In genomic region chr2:18004286-18004685, GRCm38 (mm10) we compare ENCODE assay signal across 35 mouse cellular contexts. TPM values are rescaled to one million over a fixed set of nuclear protein-coding genes. Genes with fewer than 3 reads are reported as not detected.
A peak's percentile ranks its signal among the peaks of the same experiment; 100 is the strongest.
DNase-seq lines count a peak whose midpoint lies in the region; ATAC-seq and TF ChIP-seq lines count a peak whose summit lies in the region.
"Had no signal": no experiment of that assay in that cellular context is flagged by ENCODE, and none has a peak within 500 bp of the region (broad histone marks: within the 10 kb centered on the region; RNA-seq: fewer than 3 reads in every experiment).

No protein-coding gene starts in this region.

- peak; percentile 47; the same call in 1 of the 2 replicates for ATAC-seq in stomach, embryonic 16.5 days (ENCODE audit: insufficient read depth, low FRiP score)
- no peak for ATAC-seq in stomach, postnatal 0 days (ENCODE audit: low FRiP score, low TSS enrichment)
- ATAC-seq in kidney, postnatal 0 days (replicated peaks; ENCODE audit: low FRiP score, low read depth), result no peak
- ATAC-seq: CD4-positive, CD25-positive, alpha-beta regulatory T cell, adult 4 months; forebrain, embryonic 15.5 days; intestine, embryonic 16.5 days had no signal

- H3K4me2 ChIP-seq in stomach, embryonic 16.5 days (ENCODE audit: low read depth, low read length), result no peak overlapping the region
- H3K4me2 ChIP-seq in stomach, postnatal 0 days (replicated peaks; ENCODE audit: low read depth), result no peak overlapping the region
- no peak overlapping the region for H3K4me2 ChIP-seq in kidney, postnatal 0 days (ENCODE audit: low read length)
- H3K4me2 ChIP-seq: forebrain, embryonic 15.5 days; heart, embryonic 15.5 days; hindbrain, embryonic 13.5 days; limb, embryonic 15.5 days; liver, embryonic 15.5 days; lung, embryonic 14.5 days; neural tube, embryonic 12.5 days had no signal

- WGBS in stomach, embryonic 16.5 days, result 54% methylated on average over 4 of the region's 4 CpGs
- 52% methylated on average over 4 of the region's 4 CpGs for WGBS in stomach, postnatal 0 days
- 55% methylated on average over 4 of the region's 4 CpGs for WGBS in kidney, postnatal 0 days

- H3K27ac ChIP-seq in stomach, embryonic 16.5 days (ENCODE audit: low read length), result no peak overlapping the region
- H3K27ac ChIP-seq in stomach, postnatal 0 days (replicated peaks), result no peak overlapping the region
- H3K27ac ChIP-seq in kidney, postnatal 0 days, result no peak overlapping the region
- H3K27ac ChIP-seq: forebrain, embryonic 10.5 days; forebrain, embryonic 15.5 days; heart, embryonic 10.5 days; heart, embryonic 15.5 days; hindbrain, embryonic 13.5 days; liver, embryonic 15.5 days; midbrain, embryonic 10.5 days; neural tube, embryonic 12.5 days had no signal

- no peak for TF ChIP-seq CTCF in stomach, postnatal 0 days (IDR thresholded peaks at IDR 0.05; ENCODE audit: low read depth)
- no peak for TF ChIP-seq CTCF in kidney, postnatal 0 days (IDR thresholded peaks at IDR 0.05; ENCODE audit: low read depth)

- no peak for TF ChIP-seq EP300 in stomach, postnatal 0 days (optimal IDR thresholded peaks at IDR 0.05)

- no peak overlapping the region for H3K4me3 ChIP-seq in stomach, embryonic 16.5 days (replicated peaks; ENCODE audit: low read length)
- H3K4me3 ChIP-seq in stomach, postnatal 0 days (ENCODE audit: low read depth, low read length), result no peak overlapping the region
- H3K4me3 ChIP-seq in kidney, postnatal 0 days (replicated peaks; ENCODE audit: low read depth, low read length), result no peak overlapping the region
- H3K4me3 ChIP-seq: forebrain, embryonic 10.5 days; forebrain, embryonic 15.5 days; heart, embryonic 10.5 days; heart, embryonic 15.5 days; hindbrain, embryonic 13.5 days; limb, embryonic 15.5 days; liver, embryonic 15.5 days; midbrain, embryonic 10.5 days; myocyte; neural tube, embryonic 12.5 days had no signal

- 0 out of 2 replicates have a peak, but pooled peaks cover 2% of the 10 kb centered on the region for H3K4me1 ChIP-seq in stomach, embryonic 16.5 days (ENCODE audit: control insufficient read depth, insufficient read depth, low read length)
- H3K4me1 ChIP-seq in stomach, postnatal 0 days (replicated peaks; ENCODE audit: control insufficient read depth, insufficient read depth), result no peaks in the 10 kb centered on the region
- H3K4me1 ChIP-seq in kidney, postnatal 0 days (replicated peaks; ENCODE audit: insufficient read depth, low read length), result no peaks in the 10 kb centered on the region
- H3K4me1 ChIP-seq: forebrain, embryonic 15.5 days; hindbrain, embryonic 13.5 days; liver, embryonic 15.5 days; neural tube, embryonic 12.5 days had no signal

- no peaks in the 10 kb centered on the region for H3K9me3 ChIP-seq in stomach, embryonic 16.5 days (replicated peaks; ENCODE audit: control insufficient read depth, low read length)
- H3K9me3 ChIP-seq in stomach, postnatal 0 days (ENCODE audit: control insufficient read depth, low read length), result no peaks in the 10 kb centered on the region
- H3K9me3 ChIP-seq in kidney, postnatal 0 days (replicated peaks; ENCODE audit: low read length), result no peaks in the 10 kb centered on the region
- H3K9me3 ChIP-seq: forebrain, embryonic 10.5 days; forebrain, embryonic 15.5 days; heart, embryonic 10.5 days; heart, embryonic 15.5 days; hindbrain, embryonic 13.5 days; limb, embryonic 15.5 days; liver, embryonic 15.5 days; midbrain, embryonic 10.5 days; neural tube, embryonic 12.5 days had no signal

- DNase-seq in kidney, adult 11 months, result peak; percentile 6
- DNase-seq in kidney, postnatal 25 days, result no peak
- DNase-seq in stomach, postnatal 0 days (ENCODE audit: low spot score), result no peak
- DNase-seq in kidney, postnatal 0 days (ENCODE audit: low spot score), result peak; percentile 91
- DNase-seq in mesoderm, embryonic 11.5 days (ENCODE audit: low read depth, low spot score), result peak; percentile 41
- DNase-seq in cerebellum, adult 9-10 months, result no peak
- DNase-seq in liver, result no peak
- DNase-seq: adrenal gland, postnatal 36 days; cerebellum, adult 18-20 months; cerebellum, postnatal 25 days; gastrocnemius, postnatal 14 days; heart, postnatal 36 days; lung, embryonic 14.5 days; lung, postnatal 14 days; right cerebral cortex, adult 18-20 months; spleen, adult 18-20 months; thymus, adult 2 months; thymus, postnatal 36 days had no signal

- H3K36me3 ChIP-seq in stomach, embryonic 16.5 days (ENCODE audit: control insufficient read depth, insufficient read depth, low read length), result no peaks in the 10 kb centered on the region
- H3K36me3 ChIP-seq in stomach, postnatal 0 days (ENCODE audit: control insufficient read depth, insufficient read depth, low read length), result no peaks in the 10 kb centered on the region
- no peaks in the 10 kb centered on the region for H3K36me3 ChIP-seq in kidney, postnatal 0 days (ENCODE audit: insufficient read depth, low read length)
- H3K36me3 ChIP-seq: forebrain, embryonic 10.5 days; forebrain, embryonic 15.5 days; heart, embryonic 10.5 days; heart, embryonic 15.5 days; hindbrain, embryonic 13.5 days; limb, embryonic 15.5 days; liver, embryonic 15.5 days; midbrain, embryonic 10.5 days; neural tube, embryonic 12.5 days had no signal

- H3K27me3 ChIP-seq in stomach, embryonic 16.5 days (ENCODE audit: control insufficient read depth, insufficient read depth, low read length), result no peaks in the 10 kb centered on the region
- no peaks in the 10 kb centered on the region for H3K27me3 ChIP-seq in stomach, postnatal 0 days (ENCODE audit: control insufficient read depth, insufficient read depth, low read length)
- H3K27me3 ChIP-seq in kidney, postnatal 0 days (ENCODE audit: insufficient read depth, low read length), result no peaks in the 10 kb centered on the region
- H3K27me3 ChIP-seq: forebrain, embryonic 15.5 days; heart, embryonic 15.5 days; hindbrain, embryonic 13.5 days; limb, embryonic 15.5 days; liver, embryonic 15.5 days; neural tube, embryonic 12.5 days had no signal

- H3K9ac ChIP-seq in stomach, embryonic 16.5 days (ENCODE audit: low read length), result no peak overlapping the region
- H3K9ac ChIP-seq in stomach, postnatal 0 days (ENCODE audit: low read length), result no peak overlapping the region
- H3K9ac ChIP-seq in kidney, postnatal 0 days (ENCODE audit: low read depth, low read length), result no peak overlapping the region
- H3K9ac ChIP-seq: forebrain, embryonic 15.5 days; heart, embryonic 15.5 days; hindbrain, embryonic 13.5 days; limb, embryonic 15.5 days; liver, embryonic 15.5 days; lung, embryonic 14.5 days; neural tube, embryonic 12.5 days had no signal

RNA-seq across cellular contexts. Expression of gene H2al2a, which starts 7.5 kb away (rescaled TPM):
- not detected in 2 replicates for polyA plus RNA-seq in stomach, embryonic 16.5 days (2015; fragmentation: Nextera tagmentation; extraction: Ambion mirVana)
- not detected in 2 replicates for polyA plus RNA-seq in stomach, postnatal 0 days (2015; fragmentation: Nextera tagmentation; extraction: Ambion mirVana)
- not detected in 2 replicates for polyA plus RNA-seq in kidney, postnatal 0 days (2015; fragmentation: Nextera tagmentation; extraction: Ambion mirVana)
- polyA plus RNA-seq: brain, embryonic 14.5 days; CD4-positive, CD25-positive, alpha-beta regulatory T cell, adult 4 months; embryonic facial prominence, embryonic 11.5 days; forebrain, embryonic 10.5 days; forebrain, embryonic 15.5 days; heart, embryonic 10.5 days; heart, embryonic 15.5 days; hindbrain, embryonic 13.5 days; intestine, embryonic 16.5 days; large intestine, adult 2 months; limb, embryonic 15.5 days; liver, embryonic 15.5 days; lung, embryonic 14.5 days; midbrain, embryonic 10.5 days; midbrain, postnatal 0 days; myocyte; neural tube, embryonic 12.5 days; thymus, adult 2 months had no signal

RNA-seq across cellular contexts. Expression of gene A930004D18Rik, which starts 33.3 kb away (rescaled TPM):
- 10.5 and 11.1 TPM in 2 replicates for polyA plus RNA-seq in stomach, embryonic 16.5 days (2015; fragmentation: Nextera tagmentation; extraction: Ambion mirVana)
- polyA plus RNA-seq in stomach, postnatal 0 days (2015; fragmentation: Nextera tagmentation; extraction: Ambion mirVana), result 7.5 and 9.4 TPM in 2 replicates
- polyA plus RNA-seq in kidney, postnatal 0 days (2015; fragmentation: Nextera tagmentation; extraction: Ambion mirVana), result 14.9 and 17.9 TPM in 2 replicates

RNA-seq across cellular contexts. Expression of gene Skida1, which starts 44.6 kb away (rescaled TPM):
- polyA plus RNA-seq in stomach, embryonic 16.5 days (2015; fragmentation: Nextera tagmentation; extraction: Ambion mirVana), result 3.6 TPM in 2 replicates
- 1.5 and 1.9 TPM in 2 replicates for polyA plus RNA-seq in stomach, postnatal 0 days (2015; fragmentation: Nextera tagmentation; extraction: Ambion mirVana)
- 7.7 and 7.8 TPM in 2 replicates for polyA plus RNA-seq in kidney, postnatal 0 days (2015; fragmentation: Nextera tagmentation; extraction: Ambion mirVana)

RNA-seq across cellular contexts. Expression of gene Mllt10, which starts 50.8 kb away (rescaled TPM):
- polyA plus RNA-seq in stomach, embryonic 16.5 days (2015; fragmentation: Nextera tagmentation; extraction: Ambion mirVana), result 39.1 and 50.0 TPM in 2 replicates
- 25.9 and 27.4 TPM in 2 replicates for polyA plus RNA-seq in stomach, postnatal 0 days (2015; fragmentation: Nextera tagmentation; extraction: Ambion mirVana)
- 48.9 and 49.2 TPM in 2 replicates for polyA plus RNA-seq in kidney, postnatal 0 days (2015; fragmentation: Nextera tagmentation; extraction: Ambion mirVana)

Comparison
In these comparisons a context has a peak if more than half of its experiments do, and no peak if none do; other contexts are left out.
1. DNase-seq: peak in kidney, adult 11 months (single experiment), kidney, postnatal 0 days (single experiment) and mesoderm, embryonic 11.5 days (single experiment); none in kidney, postnatal 25 days (0 of 2), stomach, postnatal 0 days (single experiment), cerebellum, adult 9-10 months (single experiment) and liver (single experiment).